Mouse (Mus musculus): ENCODE data around the gene Hmga1b.
"Not testable (repeated sequence)": the region's sequence is repeated elsewhere in the genome, so short reads cannot be mapped to it uniquely, and the experiment has no call there.

Gene Hmga1b

GRCm38 (mm10) chr11:120731858-120732680 lies 30.5 kb upstream of the Hmga1b start, which contains the start of gene Cbr2:
Gene Cbr2, minus strand, starts transcription at chr11:120732114.
- DNase-seq (ENCODE audit: low spot score) = no peak

GRCm38 (mm10) chr11:120733521-120733920 lies 29.1 kb upstream of the Hmga1b start:
- no peak for DNase-seq (ENCODE audit: low spot score)

DNA sequence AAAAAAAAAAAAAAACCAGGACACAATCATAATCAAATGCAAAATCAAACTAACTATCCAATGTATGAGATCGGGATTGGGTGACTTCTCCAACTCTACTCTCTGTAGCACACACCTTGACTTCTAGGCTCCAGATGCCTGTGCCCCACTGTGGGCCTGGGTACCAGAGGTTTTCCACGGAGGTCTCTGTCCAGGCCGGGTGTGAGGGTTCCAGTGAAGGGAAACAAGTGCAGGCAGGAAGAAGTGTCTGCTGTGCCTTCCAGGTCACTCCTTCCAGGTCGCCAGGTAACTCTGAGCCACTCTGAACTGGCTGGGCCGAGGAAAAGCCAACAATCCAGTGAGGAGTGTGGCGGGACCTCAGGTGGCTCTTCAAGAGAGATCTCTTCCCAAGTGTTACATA lies 26.2 kb upstream of the Hmga1b start:
- DNase-seq (ENCODE audit: low spot score) = no peak

- no peak for DNase-seq (ENCODE audit: low spot score)
Observed at GRCm38 (mm10) chr11:120740981-120741380, 21.6 kb upstream of the Hmga1b start.

GRCm38 (mm10) chr11:120744121-120744701 lies 18.4 kb upstream of the Hmga1b start:
- no peak for DNase-seq (ENCODE audit: low spot score)

DNA sequence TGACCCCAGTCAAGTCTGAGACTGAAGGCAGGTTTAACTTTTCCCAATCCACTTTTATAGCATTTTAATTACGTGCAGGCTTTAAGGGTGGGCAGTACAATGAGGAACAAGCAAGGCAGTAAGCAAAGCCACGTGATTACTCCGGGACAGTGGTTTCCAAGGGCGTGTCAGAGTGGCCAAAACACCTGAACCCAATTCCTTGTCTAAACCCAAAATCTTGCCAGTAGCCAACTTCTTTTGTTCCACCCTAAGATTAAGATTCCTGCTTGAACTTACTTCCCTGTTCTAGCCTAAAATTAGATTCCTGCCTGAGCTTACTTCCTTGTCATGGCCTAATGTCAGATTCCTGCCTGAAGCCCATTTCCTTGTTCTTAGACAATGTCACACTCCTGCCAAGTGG lies 14.6 kb upstream of the Hmga1b start:
- no peak for DNase-seq (ENCODE audit: low spot score)

GRCm38 (mm10) chr11:120749430-120749829 lies 13.2 kb upstream of the Hmga1b start:
- DNase-seq (ENCODE audit: low spot score) = no peak

DNA sequence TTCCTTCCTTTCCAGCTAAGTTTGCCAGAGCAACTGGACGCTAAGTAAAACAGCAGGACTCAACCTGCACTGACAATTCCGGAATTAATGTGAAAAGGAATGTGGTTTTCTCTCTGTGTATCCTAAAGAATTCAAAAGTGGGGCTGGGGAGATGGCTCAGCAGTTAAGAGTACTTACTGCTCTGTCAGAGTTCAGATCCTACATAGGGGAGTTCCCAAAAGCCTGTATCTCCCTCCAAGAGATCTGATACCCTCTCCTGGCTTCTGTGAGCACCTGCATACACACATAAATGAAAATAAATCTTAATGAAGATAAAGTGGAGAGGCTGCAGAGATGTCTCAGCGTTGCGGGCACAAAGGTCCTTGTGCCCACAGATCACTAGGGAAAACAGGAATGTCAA lies 11.0 kb upstream of the Hmga1b start:
- no peak for DNase-seq (ENCODE audit: low spot score)

DNA sequence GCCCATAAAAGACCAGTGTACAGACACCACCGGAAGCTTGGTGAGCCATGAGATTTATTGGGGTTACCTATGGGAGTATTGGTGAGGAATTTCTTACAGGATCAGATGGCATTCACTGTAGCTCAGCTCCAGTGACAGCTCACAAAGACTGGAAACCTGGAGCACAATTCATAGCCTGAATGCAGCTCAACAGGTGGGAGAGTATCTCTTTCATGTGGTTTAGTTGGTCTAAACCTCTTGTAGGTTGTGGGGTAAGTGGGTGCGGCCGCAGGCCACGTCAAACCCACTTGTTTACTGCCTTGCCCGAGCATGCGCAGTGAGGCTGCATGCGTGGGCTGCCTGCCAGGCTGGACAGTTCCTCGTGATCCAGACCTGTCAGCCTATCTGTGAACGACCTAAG lies 2.4 kb upstream of the Hmga1b start:
- DNase-seq (ENCODE audit: low spot score) = no peak

DNA sequence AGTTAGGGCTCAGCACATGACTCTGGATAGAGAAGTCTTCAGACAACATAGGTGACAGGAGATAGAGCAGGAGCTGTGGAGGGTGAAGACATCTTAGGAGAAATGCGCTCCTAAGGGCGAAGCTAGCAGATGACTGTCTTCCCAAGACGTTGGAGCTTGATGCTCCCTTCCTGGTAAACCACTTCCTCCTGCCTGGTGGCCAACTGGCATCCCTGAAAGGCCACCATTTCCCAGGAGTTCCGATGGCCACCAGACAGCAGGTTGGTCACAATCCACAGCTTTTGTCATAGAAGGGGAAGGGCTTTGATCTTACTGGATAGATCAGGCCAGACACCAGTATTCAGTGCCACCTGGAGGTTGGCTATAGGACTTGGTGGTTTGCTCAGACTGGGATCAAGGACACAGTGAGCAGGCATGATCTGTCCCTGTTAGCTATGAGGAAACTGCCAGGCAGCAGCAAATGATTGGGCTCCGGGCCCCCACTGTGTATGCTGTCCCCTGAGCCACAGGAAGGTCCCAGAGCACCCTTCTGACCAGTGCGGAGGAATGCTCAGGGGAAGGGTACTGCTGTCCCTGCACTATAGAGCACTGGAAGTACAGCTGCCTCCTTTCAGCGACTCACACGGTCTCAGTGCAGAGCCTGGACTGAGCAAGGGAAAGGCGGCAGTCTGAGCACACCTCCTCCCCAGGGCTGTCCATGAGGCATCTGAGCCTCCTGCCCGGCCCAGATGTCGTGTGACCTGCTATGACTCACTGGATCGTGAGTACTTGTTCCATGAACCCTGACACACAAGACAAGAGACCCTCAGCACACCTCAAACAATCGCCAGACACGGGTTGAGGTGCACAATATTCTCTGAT lies 553 bp upstream of the Hmga1b start:
- DNase-seq (ENCODE audit: low spot score) = no peak

GRCm38 (mm10) chr11:120763121-120763999 lies 766 bp downstream of the Hmga1b start:
- not testable (repeated sequence) for DNase-seq (ENCODE audit: low spot score)

- not testable (repeated sequence) for DNase-seq (ENCODE audit: low spot score)
Observed at GRCm38 (mm10) chr11:120767023-120767422, 4.4 kb downstream of the Hmga1b start.

DNA sequence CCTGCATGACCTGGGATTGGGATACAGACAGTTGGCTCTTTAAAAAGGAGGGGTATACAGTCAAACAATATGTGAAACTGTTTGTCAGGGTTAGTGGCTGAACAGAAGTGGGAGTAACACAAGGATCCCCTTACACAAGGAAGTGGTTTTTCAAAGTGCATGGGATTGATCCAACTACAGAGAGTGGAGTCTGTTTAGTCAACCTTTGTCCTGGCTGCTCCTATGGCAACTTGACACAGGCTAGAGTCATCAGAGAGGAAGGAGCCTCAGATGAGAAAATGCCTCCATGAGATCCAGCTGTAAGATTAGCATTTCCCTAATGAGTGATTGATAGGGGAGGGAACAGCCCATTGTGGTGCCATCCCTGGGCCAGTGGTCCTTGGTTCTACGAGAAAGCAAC lies 5.6 kb downstream of the Hmga1b start:
- no peak for DNase-seq (ENCODE audit: low spot score)

GRCm38 (mm10) chr11:120772749-120773148 lies 10.2 kb downstream of the Hmga1b start:
- no peak for DNase-seq (ENCODE audit: low spot score)

- no peak for DNase-seq (ENCODE audit: low spot score)
Observed at GRCm38 (mm10) chr11:120773463-120774190, 11.0 kb downstream of the Hmga1b start.

- DNase-seq (ENCODE audit: low spot score) = peak; percentile 96
Observed at GRCm38 (mm10) chr11:120775774-120776469, 13.3 kb downstream of the Hmga1b start.

DNA sequence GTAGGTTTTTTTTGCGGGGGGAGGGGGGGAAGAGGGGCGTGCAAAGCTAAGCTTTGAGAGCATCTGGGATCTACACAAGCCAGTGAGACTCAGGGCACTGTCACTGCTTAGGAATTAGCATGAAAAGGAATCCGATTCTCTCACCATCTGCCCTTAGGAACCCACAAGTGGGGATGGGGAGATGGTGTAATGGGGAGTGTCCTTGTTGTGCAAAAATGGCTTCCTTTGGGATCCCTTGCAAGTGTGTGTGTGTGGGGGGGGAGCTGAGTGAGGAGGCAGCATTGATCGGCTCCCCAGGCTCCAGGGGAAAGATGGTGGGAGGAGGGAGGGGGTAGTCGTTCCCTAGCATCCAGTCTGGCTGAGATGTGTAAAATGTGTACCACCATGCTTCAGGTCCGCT lies 14.5 kb downstream of the Hmga1b start:
- DNase-seq (ENCODE audit: low spot score) = no peak

DNA sequence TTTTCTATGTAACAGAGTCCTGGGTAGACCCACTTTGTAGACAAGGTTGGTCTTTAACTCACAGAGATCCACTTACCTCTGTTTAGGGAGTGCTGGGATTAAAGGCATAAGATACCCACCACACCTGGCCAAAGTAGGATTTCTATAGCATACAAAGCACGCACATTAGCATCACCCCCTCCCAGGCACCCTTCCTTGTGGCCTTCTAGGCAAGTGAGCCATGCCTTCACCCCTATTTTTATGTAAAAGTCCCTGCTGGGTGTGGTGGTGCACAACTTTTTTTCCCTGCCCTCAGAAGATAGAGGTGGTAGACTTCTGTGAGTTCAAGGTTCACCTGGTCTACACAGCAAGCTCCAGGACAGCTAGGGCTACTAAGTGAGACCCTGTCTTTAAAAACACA lies 17.3 kb downstream of the Hmga1b start:
- no peak for DNase-seq (ENCODE audit: low spot score)

- not testable (repeated sequence) for DNase-seq (ENCODE audit: low spot score)
Observed at GRCm38 (mm10) chr11:120781361-120781760, 18.8 kb downstream of the Hmga1b start.

DNA sequence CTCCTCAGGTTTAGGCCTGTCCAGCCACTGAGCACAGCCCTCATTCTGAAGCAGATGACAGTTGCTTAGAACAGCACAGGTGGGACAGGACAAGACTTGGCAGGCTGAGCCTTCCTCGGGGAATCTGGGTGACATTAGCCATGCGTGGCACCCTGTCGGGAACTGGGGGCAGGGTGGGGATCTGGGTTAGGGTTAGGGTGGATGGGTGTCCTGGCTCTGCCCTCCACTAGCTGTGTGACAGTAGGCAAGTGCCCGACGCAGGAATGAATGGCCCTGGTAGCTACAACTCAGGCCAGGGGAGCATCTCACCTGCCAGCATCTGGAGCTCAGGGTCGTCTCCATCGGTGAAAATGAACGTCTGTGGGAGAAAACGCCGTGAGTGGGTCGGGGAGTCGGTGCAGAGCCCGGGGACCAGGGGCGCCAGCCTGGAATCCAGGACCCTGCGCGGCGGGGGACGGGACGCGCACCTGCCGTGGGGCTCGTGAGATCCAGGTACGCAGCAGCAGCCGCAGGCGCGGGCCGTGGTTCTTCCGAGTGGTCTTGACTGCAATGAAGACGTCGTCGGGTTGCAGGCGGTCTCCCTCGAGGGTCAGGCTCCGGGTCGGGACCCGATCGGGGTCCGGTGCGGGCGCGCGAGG lies 21.0 kb downstream of the Hmga1b start:
- DNase-seq (ENCODE audit: low spot score) = no peak
